Mouse (Mus musculus) embryonic facial prominence, embryonic 11.5 days (tissue): Measurements from ENCODE around the gene Lsp1. TPM values are rescaled to one million over a fixed set of nuclear protein-coding genes. Genes with fewer than 3 reads are reported as not detected.

ENCODE experiments used
- ATAC-seq: fragments of 200-750 bp; cut with Nextera tagmentation; replicated peaks from 2 replicates; pipeline ENCODE4 v1.8.0; 2017; ENCODE audit warnings: low read depth; ENCODE audit not compliant: insufficient number of reproducible peaks, low FRiP score, low TSS enrichment
- DNase-seq: peaks from one replicate; pipeline ENCODE4 v3.0.0-alpha.2; 2015; ENCODE audit warnings: low spot score
- H3K27ac ChIP-seq: fragments of 300-500 bp; sonication (generic); replicated peaks from 2 replicates; pipeline ENCODE4 v1.5.1; 2014; ENCODE audit warnings: mild to moderate bottlenecking, low read depth, low read length, control low read depth
- H3K27me3 ChIP-seq: fragments of 300-500 bp; sonication (generic); 2 replicates; pipeline ENCODE4 v1.6.1; 2014; ENCODE audit warnings: mild to moderate bottlenecking, low read length, moderate library complexity, mixed read lengths; ENCODE audit not compliant: control insufficient read depth, insufficient read depth
- H3K36me3 ChIP-seq: fragments of 300-500 bp; sonication (generic); replicated peaks from 2 replicates; pipeline ENCODE4 v1.6.1; 2014; ENCODE audit warnings: low read depth, mild to moderate bottlenecking, low read length, moderate library complexity, mixed read lengths; ENCODE audit not compliant: control insufficient read depth, insufficient read depth
- H3K4me1 ChIP-seq: fragments of 300-500 bp; sonication (generic); 2 replicates; pipeline ENCODE4 v1.6.1; 2014; ENCODE audit warnings: low read length, mixed read lengths; ENCODE audit not compliant: control insufficient read depth, insufficient read depth
- H3K4me2 ChIP-seq: fragments of 300-500 bp; sonication (generic); 2 replicates; pipeline ENCODE4 v1.6.1; 2014; ENCODE audit warnings: low read depth, mild to moderate bottlenecking, control low read depth, low read length, moderate library complexity
- H3K4me3 ChIP-seq: fragments of 300-500 bp; sonication (generic); 2 replicates; pipeline ENCODE4 v1.5.1; 2014; ENCODE audit warnings: low read depth, low read length, control low read depth
- H3K9ac ChIP-seq: fragments of 300-500 bp; sonication (generic); replicated peaks from 2 replicates; pipeline ENCODE4 v1.6.1; 2014; ENCODE audit warnings: mild to moderate bottlenecking, control low read depth, low read length
- H3K9me3 ChIP-seq: fragments of 300-500 bp; sonication (generic); replicated peaks from 2 replicates; pipeline ENCODE4 v1.6.1; 2016; ENCODE audit warnings: mild to moderate bottlenecking, low read length, inconsistent platforms, mixed read lengths; ENCODE audit not compliant: control insufficient read depth
- WGBS: fragments of 180-500 bp; shearing (Covaris S2); extraction: QIAGEN DNeasy Blood & Tissue Kit; methylation state at CpG from one replicate; pipeline ENCODE4 v1.1.7; 2014; 5-methylcytosine and 5-hydroxymethylcytosine counted together
- polyA plus RNA-seq: library from polyadenylated mRNA; unstranded; fragments of >200 nt; fragmentation: Nextera tagmentation; extraction: Ambion mirVana; gene quantifications from 2 replicates; pipeline ENCODE4 v1.2.1, GENCODE M21; 2014

Lsp1 gene
- polyA plus RNA-seq, 1 experiment from 2014 or later: 23.3 TPM

DNA sequence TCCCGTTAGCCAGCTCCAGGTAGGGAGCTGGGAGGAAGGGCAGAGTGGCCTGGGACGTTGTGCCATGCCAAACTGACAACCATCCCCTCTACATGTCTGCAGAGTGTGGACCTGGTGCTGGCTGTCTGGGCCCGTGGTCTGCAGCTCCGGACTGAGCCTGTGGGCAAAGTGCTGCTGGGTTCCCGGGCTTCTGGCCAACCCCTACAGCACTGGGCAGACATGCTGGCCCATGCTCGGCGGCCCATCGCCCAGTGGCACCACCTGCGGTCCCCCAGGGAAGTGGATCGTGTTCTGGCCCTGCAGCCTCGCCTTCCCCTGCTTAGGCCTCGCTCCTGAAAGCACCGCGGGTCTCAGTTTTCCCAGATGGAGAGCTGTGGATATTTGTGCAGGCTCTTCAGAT, 20.6 kb upstream of the Lsp1 start:
- H3K9ac ChIP-seq: peak overlapping the region; percentile 38

GRCm38 (mm10) chr7:142440657-142441114, 19.9 kb upstream of the Lsp1 start:
- ATAC-seq (peak; percentile 70), DNase-seq (peak; percentile 93)
- H3K4me2 ChIP-seq: no peak overlapping the region
- no peaks in the 10 kb centered on the region for H3K27me3 ChIP-seq
- H3K27ac ChIP-seq: peak overlapping the region; percentile 31
- H3K36me3 ChIP-seq: no peaks in the 10 kb centered on the region
- H3K9ac ChIP-seq: peak overlapping the region; percentile 38
- H3K4me1 ChIP-seq: peaks cover 3% of the 10 kb centered on the region
- H3K9me3 ChIP-seq: no peaks in the 10 kb centered on the region
- WGBS: 49% methylated on average over 5 of the region's 5 CpGs
- no peak overlapping the region for H3K4me3 ChIP-seq

More for the DNA sequence above, 20.6 kb upstream of the Lsp1 start:
- H3K4me3 ChIP-seq: no peak overlapping the region
- no peak for DNase-seq
- H3K36me3 ChIP-seq: no peaks in the 10 kb centered on the region
- no peaks in the 10 kb centered on the region for H3K9me3 ChIP-seq
- H3K4me2 ChIP-seq: no peak overlapping the region
- no peak overlapping the region; the same call in 1 of the 2 replicates for H3K27ac ChIP-seq
- ATAC-seq: no peak
- 88% methylated on average over 14 of the region's 14 CpGs for WGBS
- peaks cover 3% of the 10 kb centered on the region for H3K4me1 ChIP-seq
- no peaks in the 10 kb centered on the region for H3K27me3 ChIP-seq

DNA sequence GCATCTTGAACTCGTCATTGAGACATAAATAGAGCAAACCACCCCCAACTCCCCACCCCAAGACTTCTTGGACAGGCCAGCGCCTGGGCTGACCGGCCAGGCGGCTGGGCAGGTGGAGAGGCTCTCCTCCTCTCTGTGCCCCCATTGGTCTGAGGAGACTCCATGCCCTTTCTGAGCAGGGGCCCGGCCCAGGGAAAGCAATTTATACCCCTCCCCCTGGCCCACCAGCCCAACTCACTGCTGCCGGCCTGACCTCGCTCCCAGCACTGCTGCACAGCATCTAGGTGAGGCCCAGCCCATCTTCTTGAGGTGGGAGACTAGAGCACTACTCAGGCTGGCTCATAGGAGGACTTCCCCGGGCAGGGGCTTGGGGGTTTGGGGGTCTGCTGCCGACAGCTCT, 19.0 kb upstream of the Lsp1 start, which contains the start of gene Tnni2:
Gene Tnni2 (plus strand): TSS at position 224 of the 400 bp plus-strand sequence.
- peak within 1 kb of the TSS; percentile 31; the same call in 1 of the 2 replicates for H3K27ac ChIP-seq
- ATAC-seq: no peak
- H3K4me1 ChIP-seq: peaks cover 3% of the 10 kb centered on the region
- DNase-seq: no peak
- no peak within 1 kb of the TSS for H3K4me3 ChIP-seq
- H3K4me2 ChIP-seq: no peak within 1 kb of the TSS
- H3K9ac ChIP-seq: peak within 1 kb of the TSS; percentile 18; the same call in 1 of the 2 replicates
- no peaks in the 10 kb centered on the region for H3K36me3 ChIP-seq
- no peaks in the 10 kb centered on the region for H3K27me3 ChIP-seq
- no peaks in the 10 kb centered on the region for H3K9me3 ChIP-seq
- WGBS: 78% methylated on average over 9 of the region's 9 CpGs

DNA sequence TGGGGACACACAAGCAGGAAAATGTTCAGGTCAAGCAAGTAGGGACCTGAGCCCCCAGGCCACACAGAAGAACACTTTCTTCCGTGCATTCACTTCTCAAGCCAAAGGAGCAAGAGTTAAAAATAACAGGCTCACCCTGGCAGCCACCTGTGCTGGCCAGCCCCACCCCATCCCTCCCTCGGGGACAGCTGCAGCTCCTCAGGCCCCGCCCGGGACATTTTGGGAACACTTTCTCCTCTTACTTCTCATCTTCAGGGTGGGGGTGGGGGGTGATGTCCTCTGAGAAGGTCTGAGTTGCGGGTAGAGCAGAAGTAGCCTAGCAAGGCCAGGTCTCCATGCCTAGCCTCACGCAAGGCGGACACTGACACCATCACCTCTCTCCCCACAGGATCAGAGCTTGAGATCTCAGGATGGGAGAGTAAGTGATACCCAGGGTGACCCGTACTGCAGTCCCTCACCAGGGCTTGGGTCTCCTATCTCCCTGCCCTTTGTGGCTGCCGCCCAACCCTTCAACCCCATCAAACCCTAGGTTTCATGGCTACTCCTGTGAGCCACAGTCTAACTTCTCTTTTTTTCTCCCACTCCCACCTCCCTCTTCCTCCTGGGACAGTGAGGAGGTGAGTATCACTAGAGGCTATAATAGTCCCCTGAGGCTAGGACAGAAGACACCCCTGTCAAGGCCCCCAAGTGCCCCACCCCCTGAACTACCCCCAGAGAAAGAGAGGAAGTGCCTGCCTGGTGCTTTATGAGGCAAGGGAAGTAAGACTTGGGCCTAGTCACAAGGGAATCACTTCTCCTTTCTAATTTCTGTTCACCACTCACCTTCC, 18.3 kb upstream of the Lsp1 start:
- Histone ChIP-seq H3K9ac (no peak overlapping the region), H3K4me2 (no peak overlapping the region), H3K4me1 (peaks cover 3% of the 10 kb centered on the region), H3K27ac (no peak overlapping the region), H3K4me3 (no peak overlapping the region), H3K36me3 (no peaks in the 10 kb centered on the region), H3K9me3 (no peaks in the 10 kb centered on the region), H3K27me3 (no peaks in the 10 kb centered on the region)
- WGBS: 67% methylated on average over 9 of the region's 9 CpGs
- ATAC-seq (no peak), DNase-seq (no peak)

DNA sequence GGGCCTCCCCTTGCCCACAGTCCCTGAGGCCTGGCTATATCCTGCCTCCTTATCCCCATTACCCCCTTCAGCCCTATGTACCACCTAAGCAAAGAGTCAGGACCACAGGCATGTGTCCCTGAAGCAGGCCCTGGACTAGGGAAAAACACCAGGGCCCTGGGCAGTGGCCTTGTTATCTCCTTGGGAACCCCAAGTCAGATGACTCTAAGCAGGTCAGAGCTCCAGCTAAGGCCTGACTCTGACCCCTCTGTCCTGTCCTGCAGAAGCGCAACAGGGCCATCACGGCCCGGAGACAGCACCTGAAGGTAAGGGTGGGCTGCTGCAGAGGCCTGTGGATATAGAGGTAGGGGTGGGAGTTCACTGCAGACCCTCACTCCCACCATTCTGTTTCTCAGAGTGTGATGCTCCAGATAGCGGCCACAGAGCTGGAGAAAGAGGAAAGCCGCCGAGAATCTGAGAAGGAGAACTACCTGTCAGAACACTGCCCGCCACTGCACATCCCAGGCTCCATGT, 17.6 kb upstream of the Lsp1 start:
- H3K4me2 ChIP-seq: no peak overlapping the region
- DNase-seq: no peak
- WGBS: 93% methylated on average over 7 of the region's 7 CpGs
- no peaks in the 10 kb centered on the region for H3K9me3 ChIP-seq
- no peak for ATAC-seq
- peaks cover 3% of the 10 kb centered on the region for H3K4me1 ChIP-seq
- H3K4me3 ChIP-seq: no peak overlapping the region
- no peaks in the 10 kb centered on the region for H3K27me3 ChIP-seq
- no peak overlapping the region for H3K9ac ChIP-seq
- no peak overlapping the region for H3K27ac ChIP-seq
- no peaks in the 10 kb centered on the region for H3K36me3 ChIP-seq

DNA sequence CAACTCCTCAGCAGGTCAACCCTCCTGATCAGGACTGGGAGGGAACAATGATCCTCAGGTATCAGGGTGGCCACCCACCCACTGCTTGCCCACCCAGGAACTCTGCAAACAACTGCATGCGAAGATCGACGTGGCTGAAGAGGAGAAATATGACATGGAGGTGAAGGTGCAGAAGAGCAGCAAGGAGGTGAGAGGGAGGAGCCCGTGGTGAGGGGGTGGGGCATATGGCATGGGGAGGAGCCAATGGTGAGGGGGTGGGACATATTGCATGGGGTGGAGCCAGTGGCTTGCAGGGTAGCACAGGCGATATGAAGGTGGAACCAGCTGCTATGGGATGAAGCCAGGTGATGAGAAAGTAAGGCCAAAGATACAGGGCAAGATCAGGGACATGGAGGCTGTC, 17.1 kb upstream of the Lsp1 start:
- H3K27ac ChIP-seq: no peak overlapping the region
- no peak overlapping the region for H3K4me3 ChIP-seq
- no peaks in the 10 kb centered on the region for H3K9me3 ChIP-seq
- DNase-seq (no peak), ATAC-seq (no peak)
- peaks cover 3% of the 10 kb centered on the region for H3K4me1 ChIP-seq
- no peaks in the 10 kb centered on the region for H3K27me3 ChIP-seq
- WGBS: 91% methylated on average over 5 of the region's 5 CpGs
- H3K36me3 ChIP-seq: no peaks in the 10 kb centered on the region
- H3K4me2 ChIP-seq: no peak overlapping the region
- no peak overlapping the region for H3K9ac ChIP-seq

DNA sequence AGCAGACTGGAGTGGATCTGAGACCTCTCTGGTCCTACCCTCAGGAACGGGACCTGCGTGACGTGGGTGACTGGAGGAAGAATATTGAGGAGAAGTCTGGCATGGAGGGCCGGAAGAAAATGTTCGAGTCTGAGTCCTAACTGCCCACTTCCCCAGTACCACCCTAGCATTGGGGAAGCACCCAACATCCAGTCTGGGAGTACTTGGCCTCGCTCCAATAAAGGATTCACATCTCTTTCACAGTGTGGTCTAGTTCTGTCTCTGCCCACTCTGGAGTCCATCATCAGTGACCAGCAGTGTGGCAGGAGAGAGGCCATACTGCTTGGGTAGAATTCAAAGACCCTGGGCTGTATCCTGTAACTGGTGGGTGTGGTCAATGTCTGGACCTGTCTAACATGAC, 16.4 kb upstream of the Lsp1 start:
- WGBS: 95% methylated on average over 6 of the region's 6 CpGs

GRCm38 (mm10) chr7:142445324-142445723, 15.3 kb upstream of the Lsp1 start:
- Histone ChIP-seq H3K27ac (no peak overlapping the region), H3K27me3 (no peaks in the 10 kb centered on the region), H3K36me3 (no peaks in the 10 kb centered on the region), H3K9ac (no peak overlapping the region), H3K4me1 (peaks cover 3% of the 10 kb centered on the region), H3K9me3 (no peaks in the 10 kb centered on the region), H3K4me3 (no peak overlapping the region), H3K4me2 (no peak overlapping the region)
- no peak for DNase-seq
- ATAC-seq: no peak
- WGBS: 91% methylated on average over 6 of the region's 6 CpGs

More for the DNA sequence above, 16.4 kb upstream of the Lsp1 start:
- no peak overlapping the region for H3K27ac ChIP-seq
- ATAC-seq: no peak
- H3K27me3 ChIP-seq: no peaks in the 10 kb centered on the region
- no peaks in the 10 kb centered on the region for H3K9me3 ChIP-seq
- DNase-seq: no peak
- H3K4me3 ChIP-seq: no peak overlapping the region
- no peaks in the 10 kb centered on the region for H3K36me3 ChIP-seq
- H3K4me2 ChIP-seq: no peak overlapping the region
- H3K9ac ChIP-seq: no peak overlapping the region
- H3K4me1 ChIP-seq: peaks cover 3% of the 10 kb centered on the region
